Mouse (Mus musculus): ENCODE measurements around the gene Aldh1l1. TPM values are rescaled to one million over a fixed set of nuclear protein-coding genes. Genes with fewer than 3 reads are reported as not detected.

Aldh1l1 gene
- polyA plus RNA-seq, 1 experiment from 2014 or later: 6.5 TPM

- Histone ChIP-seq H3K4me3 (ENCODE audit: low read depth, low read length) (no peak overlapping the region), H3K27ac (ENCODE audit: low read depth, low read length) (no peak overlapping the region), H3K4me2 (no peak overlapping the region), H3K9me3 (ENCODE audit: control insufficient read depth, low read length) (no peaks in the 10 kb centered on the region), H3K4me1 (replicated peaks; ENCODE audit: control insufficient read depth, insufficient read depth, low read length) (no peaks in the 10 kb centered on the region), H3K27me3 (replicated peaks; ENCODE audit: control insufficient read depth, insufficient read depth, low read length) (no peaks in the 10 kb centered on the region), H3K9ac (ENCODE audit: low read depth, low read length) (no peak overlapping the region), H3K36me3 (ENCODE audit: control insufficient read depth, insufficient read depth, low read length) (no peaks in the 10 kb centered on the region)
- 70% methylated on average over 4 of the region's 4 CpGs for WGBS
- ATAC-seq (replicated peaks; ENCODE audit: low FRiP score) (no peak), DNase-seq (ENCODE audit: low spot score) (no peak)
Measured at GRCm38 (mm10) chr6:90475176-90475853, 10.9 kb upstream of the Aldh1l1 start.

GRCm38 (mm10) chr6:90475854-90476212, 10.4 kb upstream of the Aldh1l1 start:
- no peak for DNase-seq (ENCODE audit: low spot score)
- Histone ChIP-seq H3K9me3 (ENCODE audit: control insufficient read depth, low read length) (no peaks in the 10 kb centered on the region), H3K36me3 (ENCODE audit: control insufficient read depth, insufficient read depth, low read length) (no peaks in the 10 kb centered on the region), H3K27ac (ENCODE audit: low read depth, low read length) (no peak overlapping the region), H3K4me3 (ENCODE audit: low read depth, low read length) (no peak overlapping the region), H3K9ac (ENCODE audit: low read depth, low read length) (no peak overlapping the region), H3K4me1 (replicated peaks; ENCODE audit: control insufficient read depth, insufficient read depth, low read length) (no peaks in the 10 kb centered on the region), H3K27me3 (replicated peaks; ENCODE audit: control insufficient read depth, insufficient read depth, low read length) (no peaks in the 10 kb centered on the region), H3K4me2 (no peak overlapping the region)
- 64% methylated on average over 3 of the region's 3 CpGs for WGBS
- no peak for ATAC-seq (replicated peaks; ENCODE audit: low FRiP score)

GRCm38 (mm10) chr6:90476941-90477518, 9.2 kb upstream of the Aldh1l1 start:
- DNase-seq (ENCODE audit: low spot score) (no peak), ATAC-seq (replicated peaks; ENCODE audit: low FRiP score) (no peak)
- H3K9ac ChIP-seq (ENCODE audit: low read depth, low read length): no peak overlapping the region
- no peak overlapping the region for H3K4me2 ChIP-seq
- no peaks in the 10 kb centered on the region for H3K9me3 ChIP-seq (ENCODE audit: control insufficient read depth, low read length)
- no peaks in the 10 kb centered on the region for H3K4me1 ChIP-seq (replicated peaks; ENCODE audit: control insufficient read depth, insufficient read depth, low read length)
- H3K4me3 ChIP-seq (ENCODE audit: low read depth, low read length): no peak overlapping the region
- 46% methylated on average over 14 of the region's 14 CpGs for WGBS
- H3K27ac ChIP-seq (ENCODE audit: low read depth, low read length): no peak overlapping the region
- H3K36me3 ChIP-seq (ENCODE audit: control insufficient read depth, insufficient read depth, low read length): no peaks in the 10 kb centered on the region
- no peaks in the 10 kb centered on the region for H3K27me3 ChIP-seq (replicated peaks; ENCODE audit: control insufficient read depth, insufficient read depth, low read length)

- Histone ChIP-seq H3K27me3 (replicated peaks; ENCODE audit: control insufficient read depth, insufficient read depth, low read length) (no peaks in the 10 kb centered on the region), H3K4me3 (ENCODE audit: low read depth, low read length) (no peak overlapping the region), H3K4me1 (replicated peaks; ENCODE audit: control insufficient read depth, insufficient read depth, low read length) (no peaks in the 10 kb centered on the region), H3K27ac (ENCODE audit: low read depth, low read length) (no peak overlapping the region), H3K9me3 (ENCODE audit: control insufficient read depth, low read length) (no peaks in the 10 kb centered on the region), H3K9ac (ENCODE audit: low read depth, low read length) (no peak overlapping the region), H3K4me2 (no peak overlapping the region), H3K36me3 (ENCODE audit: control insufficient read depth, insufficient read depth, low read length) (no peaks in the 10 kb centered on the region)
- no peak for DNase-seq (ENCODE audit: low spot score)
- no peak for ATAC-seq (replicated peaks; ENCODE audit: low FRiP score)
- 61% methylated on average over 3 of the region's 3 CpGs for WGBS
Measured at GRCm38 (mm10) chr6:90484249-90484648, 2.0 kb upstream of the Aldh1l1 start.

- no peak overlapping the region for H3K4me2 ChIP-seq
- H3K27ac ChIP-seq (ENCODE audit: low read depth, low read length): no peak overlapping the region
- no peak overlapping the region for H3K9ac ChIP-seq (ENCODE audit: low read depth, low read length)
- H3K4me3 ChIP-seq (ENCODE audit: low read depth, low read length): no peak overlapping the region
- ATAC-seq (replicated peaks; ENCODE audit: low FRiP score) (no peak), DNase-seq (ENCODE audit: low spot score) (no peak)
- H3K9me3 ChIP-seq (ENCODE audit: control insufficient read depth, low read length): no peaks in the 10 kb centered on the region
- H3K36me3 ChIP-seq (ENCODE audit: control insufficient read depth, insufficient read depth, low read length): no peaks in the 10 kb centered on the region
- 79% methylated on average over 5 of the region's 5 CpGs for WGBS
- H3K27me3 ChIP-seq (replicated peaks; ENCODE audit: control insufficient read depth, insufficient read depth, low read length): no peaks in the 10 kb centered on the region
- no peaks in the 10 kb centered on the region for H3K4me1 ChIP-seq (replicated peaks; ENCODE audit: control insufficient read depth, insufficient read depth, low read length)
Measured at GRCm38 (mm10) chr6:90484876-90485275, 1.4 kb upstream of the Aldh1l1 start.

GRCm38 (mm10) chr6:90487531-90487930, 1.3 kb downstream of the Aldh1l1 start:
- no peak for DNase-seq (ENCODE audit: low spot score)
- 78% methylated on average over 1 of the region's 1 CpGs for WGBS
- Histone ChIP-seq H3K4me2 (no peak overlapping the region), H3K27me3 (replicated peaks; ENCODE audit: control insufficient read depth, insufficient read depth, low read length) (no peaks in the 10 kb centered on the region), H3K9me3 (ENCODE audit: control insufficient read depth, low read length) (no peaks in the 10 kb centered on the region), H3K4me1 (replicated peaks; ENCODE audit: control insufficient read depth, insufficient read depth, low read length) (no peaks in the 10 kb centered on the region), H3K9ac (ENCODE audit: low read depth, low read length) (no peak overlapping the region), H3K27ac (ENCODE audit: low read depth, low read length) (no peak overlapping the region), H3K36me3 (ENCODE audit: control insufficient read depth, insufficient read depth, low read length) (no peaks in the 10 kb centered on the region), H3K4me3 (ENCODE audit: low read depth, low read length) (no peak overlapping the region)
- no peak for ATAC-seq (replicated peaks; ENCODE audit: low FRiP score)

GRCm38 (mm10) chr6:90489532-90489931, 3.3 kb downstream of the Aldh1l1 start:
- H3K4me2 ChIP-seq: no peak overlapping the region
- no peak for DNase-seq (ENCODE audit: low spot score)
- no peaks in the 10 kb centered on the region for H3K9me3 ChIP-seq (ENCODE audit: control insufficient read depth, low read length)
- H3K27me3 ChIP-seq (replicated peaks; ENCODE audit: control insufficient read depth, insufficient read depth, low read length): no peaks in the 10 kb centered on the region
- H3K9ac ChIP-seq (ENCODE audit: low read depth, low read length): no peak overlapping the region
- no peaks in the 10 kb centered on the region for H3K4me1 ChIP-seq (replicated peaks; ENCODE audit: control insufficient read depth, insufficient read depth, low read length)
- no peaks in the 10 kb centered on the region for H3K36me3 ChIP-seq (ENCODE audit: control insufficient read depth, insufficient read depth, low read length)
- no peak overlapping the region for H3K27ac ChIP-seq (ENCODE audit: low read depth, low read length)
- WGBS: 86% methylated on average over 3 of the region's 3 CpGs
- no peak for ATAC-seq (replicated peaks; ENCODE audit: low FRiP score)
- H3K4me3 ChIP-seq (ENCODE audit: low read depth, low read length): no peak overlapping the region

- Histone ChIP-seq H3K27me3 (replicated peaks; ENCODE audit: control insufficient read depth, insufficient read depth, low read length) (no peaks in the 10 kb centered on the region), H3K4me2 (no peak overlapping the region), H3K4me3 (ENCODE audit: low read depth, low read length) (no peak overlapping the region), H3K9me3 (ENCODE audit: control insufficient read depth, low read length) (no peaks in the 10 kb centered on the region), H3K27ac (ENCODE audit: low read depth, low read length) (no peak overlapping the region), H3K9ac (ENCODE audit: low read depth, low read length) (no peak overlapping the region), H3K36me3 (ENCODE audit: control insufficient read depth, insufficient read depth, low read length) (no peaks in the 10 kb centered on the region), H3K4me1 (replicated peaks; ENCODE audit: control insufficient read depth, insufficient read depth, low read length) (peaks cover 4% of the 10 kb centered on the region)
- 78% methylated on average over 2 of the region's 2 CpGs for whole genome bisulfite sequencing
- ATAC-seq (replicated peaks; ENCODE audit: low FRiP score) (no peak), DNase-seq (ENCODE audit: low spot score) (no peak)
Measured at GRCm38 (mm10) chr6:90490976-90491375, 4.7 kb downstream of the Aldh1l1 start.
